Mouse (Mus musculus): ENCODE data around the gene Ralgps1. TPM values are rescaled to one million over a fixed set of nuclear protein-coding genes. Genes with fewer than 3 reads are reported as not detected.
"Not testable (repeated sequence)": the region's sequence is repeated elsewhere in the genome, so short reads cannot be mapped to it uniquely, and the experiment has no call there.

Gene Ralgps1
- polyA plus RNA-seq, 1 experiment from 2014 or later = 4.2 TPM

DNA sequence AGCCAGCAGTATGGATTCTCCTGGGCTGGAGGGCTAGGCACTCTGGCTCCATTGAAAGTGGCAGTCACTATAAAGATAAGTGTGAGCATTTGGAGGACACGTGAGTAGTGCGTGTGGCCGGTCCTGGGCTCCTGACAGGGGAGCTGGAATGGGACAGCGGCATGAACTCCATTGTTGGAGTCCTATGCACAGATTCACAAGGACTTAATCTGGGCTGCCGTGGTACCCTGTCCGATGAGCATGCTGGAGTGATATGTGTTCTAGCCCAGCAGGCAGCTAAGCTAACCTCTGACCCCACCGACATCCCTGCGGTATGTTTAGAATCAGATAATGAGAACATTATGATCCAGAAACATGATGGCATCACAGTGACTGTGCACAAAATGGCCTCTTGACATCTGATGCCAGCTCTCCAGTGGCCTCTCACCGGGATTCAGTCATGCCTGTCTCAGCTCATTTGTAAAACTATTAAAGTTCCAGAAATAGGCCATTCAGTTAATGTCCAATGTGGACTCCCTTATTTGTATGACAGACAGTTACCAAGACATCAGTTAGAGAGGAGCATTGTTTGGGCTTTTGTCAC lies 48.2 kb downstream of the Ralgps1 start:
- H3K27me3 ChIP-seq (replicated peaks; ENCODE audit: control insufficient read depth, insufficient read depth, low read length); ATAC-seq (ENCODE audit: low read depth); DNase-seq (ENCODE audit: low spot score); H3K27ac ChIP-seq (replicated peaks; ENCODE audit: low read depth, low read length); H3K4me3 ChIP-seq (ENCODE audit: low read depth, low read length); H3K9ac ChIP-seq (ENCODE audit: low read depth, low read length); H3K4me1 ChIP-seq (ENCODE audit: control insufficient read depth, insufficient read depth, low read length); H3K9me3 ChIP-seq (ENCODE audit: control insufficient read depth, low read length); H3K4me2 ChIP-seq (ENCODE audit: low read depth, low read length); H3K36me3 ChIP-seq (ENCODE audit: control insufficient read depth, insufficient read depth, low read length): not testable (repeated sequence)
- 48% methylated on average over 9 of the region's 9 CpGs for WGBS

DNA sequence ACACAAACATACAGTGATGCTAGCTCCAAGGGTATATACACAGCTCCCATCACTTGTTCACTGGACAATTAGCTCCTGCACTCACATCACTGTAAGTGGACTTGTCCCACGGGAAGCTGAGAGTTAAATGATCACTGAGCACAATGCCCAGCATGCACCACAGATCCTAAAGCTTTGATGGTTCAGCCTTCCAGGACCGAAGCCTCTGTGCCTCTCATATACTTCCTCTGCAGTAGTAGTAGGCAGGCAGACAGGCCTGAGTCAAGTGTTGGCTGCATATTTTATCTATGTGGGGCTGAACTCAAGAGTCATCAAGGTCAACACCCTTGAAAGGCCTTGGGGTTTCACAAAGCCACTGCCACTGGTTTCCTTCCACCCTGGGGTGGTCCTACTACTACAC lies 49.6 kb downstream of the Ralgps1 start:
- Histone ChIP-seq H3K36me3 (ENCODE audit: control insufficient read depth, insufficient read depth, low read length) (no peaks in the 10 kb centered on the region), H3K4me1 (ENCODE audit: control insufficient read depth, insufficient read depth, low read length) (0 out of 2 replicates have a peak, but pooled peaks cover 9% of the 10 kb centered on the region), H3K27me3 (replicated peaks; ENCODE audit: control insufficient read depth, insufficient read depth, low read length) (no peaks in the 10 kb centered on the region), H3K4me2 (ENCODE audit: low read depth, low read length) (no peak overlapping the region), H3K4me3 (ENCODE audit: low read depth, low read length) (no peak overlapping the region), H3K9ac (ENCODE audit: low read depth, low read length) (no peak overlapping the region), H3K27ac (replicated peaks; ENCODE audit: low read depth, low read length) (no peak overlapping the region), H3K9me3 (ENCODE audit: control insufficient read depth, low read length) (no peaks in the 10 kb centered on the region)
- ATAC-seq (ENCODE audit: low read depth) (no peak), DNase-seq (ENCODE audit: low spot score) (no peak)
- WGBS = 79% methylated on average over 2 of the region's 2 CpGs

DNA sequence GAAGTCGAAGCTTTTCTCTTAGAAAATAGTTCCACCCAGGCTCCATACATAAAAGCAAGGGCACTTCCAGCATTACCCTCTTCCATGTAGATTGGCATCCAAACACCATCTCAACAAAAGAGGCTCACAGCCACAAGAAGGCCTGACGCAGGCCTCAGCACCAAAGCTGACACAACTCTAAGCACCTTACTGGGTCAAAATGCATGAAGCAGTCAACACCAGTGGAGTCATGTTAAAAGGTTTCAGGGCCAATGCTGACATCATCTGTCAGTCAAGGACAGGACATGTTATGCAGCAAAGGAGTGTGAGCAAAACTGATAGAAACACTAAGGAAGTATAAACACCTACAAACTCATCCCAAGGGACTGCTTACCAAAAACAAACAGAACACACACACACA lies 50.3 kb downstream of the Ralgps1 start:
- H3K27ac ChIP-seq (replicated peaks; ENCODE audit: low read depth, low read length) = no peak overlapping the region
- H3K4me3 ChIP-seq (ENCODE audit: low read depth, low read length) = no peak overlapping the region
- no peaks in the 10 kb centered on the region for H3K36me3 ChIP-seq (ENCODE audit: control insufficient read depth, insufficient read depth, low read length)
- ATAC-seq (ENCODE audit: low read depth) (no peak), DNase-seq (ENCODE audit: low spot score) (no peak)
- 0 out of 2 replicates have a peak, but pooled peaks cover 9% of the 10 kb centered on the region for H3K4me1 ChIP-seq (ENCODE audit: control insufficient read depth, insufficient read depth, low read length)
- no peak overlapping the region for H3K9ac ChIP-seq (ENCODE audit: low read depth, low read length)
- H3K27me3 ChIP-seq (replicated peaks; ENCODE audit: control insufficient read depth, insufficient read depth, low read length) = no peaks in the 10 kb centered on the region
- WGBS = 80% methylated on average over 2 of the region's 2 CpGs
- H3K4me2 ChIP-seq (ENCODE audit: low read depth, low read length) = no peak overlapping the region
- no peaks in the 10 kb centered on the region for H3K9me3 ChIP-seq (ENCODE audit: control insufficient read depth, low read length)

DNA sequence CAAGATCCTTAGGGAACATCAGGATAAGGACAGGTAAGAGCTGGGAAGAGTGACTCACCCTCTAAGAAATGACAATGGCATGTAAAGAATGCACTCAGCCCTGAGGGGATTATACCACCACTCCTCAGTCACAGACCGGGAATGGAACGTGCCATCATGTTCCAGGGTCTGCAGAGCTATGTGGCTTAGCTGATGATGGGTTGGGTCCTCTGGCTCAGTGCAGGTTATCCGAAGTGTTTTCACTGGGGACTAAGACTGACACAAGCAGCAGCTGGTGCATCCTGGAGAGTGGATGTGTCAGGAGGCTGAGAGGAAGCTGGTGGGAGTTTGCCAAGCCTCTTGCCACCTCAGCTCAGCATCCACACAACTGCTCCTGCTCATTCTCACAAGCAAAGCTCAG lies 50.7 kb downstream of the Ralgps1 start:
- Histone ChIP-seq H3K4me3 (ENCODE audit: low read depth, low read length) (no peak overlapping the region), H3K27me3 (replicated peaks; ENCODE audit: control insufficient read depth, insufficient read depth, low read length) (no peaks in the 10 kb centered on the region), H3K4me2 (ENCODE audit: low read depth, low read length) (no peak overlapping the region), H3K4me1 (ENCODE audit: control insufficient read depth, insufficient read depth, low read length) (0 out of 2 replicates have a peak, but pooled peaks cover 7% of the 10 kb centered on the region), H3K9me3 (ENCODE audit: control insufficient read depth, low read length) (no peaks in the 10 kb centered on the region), H3K9ac (ENCODE audit: low read depth, low read length) (no peak overlapping the region), H3K36me3 (ENCODE audit: control insufficient read depth, insufficient read depth, low read length) (no peaks in the 10 kb centered on the region), H3K27ac (replicated peaks; ENCODE audit: low read depth, low read length) (no peak overlapping the region)
- WGBS = 51% methylated on average over 3 of the region's 3 CpGs
- DNase-seq (ENCODE audit: low spot score) = peak; percentile 23
- no peak for ATAC-seq (ENCODE audit: low read depth)

DNA sequence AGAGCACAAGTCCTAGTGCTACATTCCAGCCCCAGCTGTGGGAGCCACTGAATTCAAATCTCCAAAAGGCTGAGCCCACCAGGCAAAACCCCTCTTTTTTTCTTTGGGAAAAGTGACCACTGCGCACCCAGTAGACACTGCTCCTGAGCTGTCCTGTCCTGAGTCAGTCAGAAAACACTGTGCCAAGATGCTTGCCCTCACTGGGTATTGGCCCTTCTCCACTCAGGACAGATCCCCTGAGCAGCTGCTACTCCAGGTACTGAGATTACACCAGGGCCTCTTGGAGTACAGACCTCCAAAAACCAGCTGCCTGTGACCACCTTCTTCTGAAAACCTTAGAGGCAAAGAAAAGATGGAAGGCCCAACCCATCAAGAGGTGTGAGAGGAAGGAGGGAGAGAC lies 51.4 kb downstream of the Ralgps1 start:
- no peak overlapping the region for H3K9ac ChIP-seq (ENCODE audit: low read depth, low read length)
- no peaks in the 10 kb centered on the region for H3K36me3 ChIP-seq (ENCODE audit: control insufficient read depth, insufficient read depth, low read length)
- peaks cover 8% of the 10 kb centered on the region; the same call in 1 of the 2 replicates for H3K4me1 ChIP-seq (ENCODE audit: control insufficient read depth, insufficient read depth, low read length)
- no peaks in the 10 kb centered on the region for H3K9me3 ChIP-seq (ENCODE audit: control insufficient read depth, low read length)
- WGBS = 100% methylated on average over 1 of the region's 1 CpGs
- ATAC-seq (ENCODE audit: low read depth) = no peak
- H3K27me3 ChIP-seq (replicated peaks; ENCODE audit: control insufficient read depth, insufficient read depth, low read length) = no peaks in the 10 kb centered on the region
- DNase-seq (ENCODE audit: low spot score) = no peak
- no peak overlapping the region for H3K4me3 ChIP-seq (ENCODE audit: low read depth, low read length)
- H3K27ac ChIP-seq (replicated peaks; ENCODE audit: low read depth, low read length) = no peak overlapping the region
- H3K4me2 ChIP-seq (ENCODE audit: low read depth, low read length) = no peak overlapping the region

DNA sequence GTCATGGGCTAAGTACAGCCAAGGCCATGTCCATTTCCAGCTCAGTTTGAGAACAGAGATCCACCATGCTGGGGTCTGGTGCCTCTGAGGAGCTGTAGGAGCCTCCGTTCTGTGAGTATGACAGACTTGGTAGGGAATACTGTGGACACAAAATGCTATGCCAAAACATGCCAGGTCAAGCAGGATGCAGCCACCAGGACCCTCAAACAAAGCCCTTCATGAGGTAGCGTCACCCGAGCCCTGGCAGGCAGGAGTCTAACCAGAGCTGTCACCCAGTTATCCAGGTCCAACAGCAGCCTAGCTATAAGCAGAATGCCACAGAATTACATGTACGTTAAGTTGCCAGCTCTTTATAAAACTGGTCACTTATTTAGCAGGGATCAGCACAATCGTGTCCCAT lies 51.8 kb downstream of the Ralgps1 start:
- ATAC-seq (ENCODE audit: low read depth) (no peak), DNase-seq (ENCODE audit: low spot score) (no peak)
- H3K9me3 ChIP-seq (ENCODE audit: control insufficient read depth, low read length) = no peaks in the 10 kb centered on the region
- H3K27me3 ChIP-seq (replicated peaks; ENCODE audit: control insufficient read depth, insufficient read depth, low read length) = no peaks in the 10 kb centered on the region
- no peaks in the 10 kb centered on the region for H3K36me3 ChIP-seq (ENCODE audit: control insufficient read depth, insufficient read depth, low read length)
- no peak overlapping the region for H3K27ac ChIP-seq (replicated peaks; ENCODE audit: low read depth, low read length)
- H3K4me3 ChIP-seq (ENCODE audit: low read depth, low read length) = no peak overlapping the region
- no peak overlapping the region for H3K9ac ChIP-seq (ENCODE audit: low read depth, low read length)
- H3K4me1 ChIP-seq (ENCODE audit: control insufficient read depth, insufficient read depth, low read length) = peaks cover 8% of the 10 kb centered on the region; the same call in 1 of the 2 replicates
- WGBS = 83% methylated on average over 5 of the region's 5 CpGs
- no peak overlapping the region for H3K4me2 ChIP-seq (ENCODE audit: low read depth, low read length)

GRCm38 (mm10) chr2:33318491-33318964 lies 52.8 kb downstream of the Ralgps1 start:
- no peak for DNase-seq (ENCODE audit: low spot score)
- no peaks in the 10 kb centered on the region for H3K36me3 ChIP-seq (ENCODE audit: control insufficient read depth, insufficient read depth, low read length)
- no peak overlapping the region for H3K4me3 ChIP-seq (ENCODE audit: low read depth, low read length)
- H3K27me3 ChIP-seq (replicated peaks; ENCODE audit: control insufficient read depth, insufficient read depth, low read length) = no peaks in the 10 kb centered on the region
- H3K9ac ChIP-seq (ENCODE audit: low read depth, low read length) = no peak overlapping the region
- 60% methylated on average over 8 of the region's 8 CpGs for WGBS
- H3K27ac ChIP-seq (replicated peaks; ENCODE audit: low read depth, low read length) = no peak overlapping the region
- peaks cover 4% of the 10 kb centered on the region; the same call in 1 of the 2 replicates for H3K4me1 ChIP-seq (ENCODE audit: control insufficient read depth, insufficient read depth, low read length)
- no peaks in the 10 kb centered on the region for H3K9me3 ChIP-seq (ENCODE audit: control insufficient read depth, low read length)
- H3K4me2 ChIP-seq (ENCODE audit: low read depth, low read length) = no peak overlapping the region
- no peak for ATAC-seq (ENCODE audit: low read depth)

- peak; percentile 86 for DNase-seq (ENCODE audit: low spot score)
- 0 out of 2 replicates have a peak overlapping the region, but pooled peaks have one; percentile 4 for H3K27ac ChIP-seq (replicated peaks; ENCODE audit: low read depth, low read length)
- ATAC-seq (ENCODE audit: low read depth) = peak; percentile 89
- WGBS = 29% methylated on average over 7 of the region's 7 CpGs
- H3K9me3 ChIP-seq (ENCODE audit: control insufficient read depth, low read length) = no peaks in the 10 kb centered on the region
- no peak overlapping the region for H3K4me3 ChIP-seq (ENCODE audit: low read depth, low read length)
- H3K9ac ChIP-seq (ENCODE audit: low read depth, low read length) = no peak overlapping the region
- no peaks in the 10 kb centered on the region for H3K27me3 ChIP-seq (replicated peaks; ENCODE audit: control insufficient read depth, insufficient read depth, low read length)
- no peaks in the 10 kb centered on the region for H3K36me3 ChIP-seq (ENCODE audit: control insufficient read depth, insufficient read depth, low read length)
- H3K4me1 ChIP-seq (ENCODE audit: control insufficient read depth, insufficient read depth, low read length) = peaks cover 4% of the 10 kb centered on the region; the same call in 1 of the 2 replicates
- no peak overlapping the region for H3K4me2 ChIP-seq (ENCODE audit: low read depth, low read length)
Observed at GRCm38 (mm10) chr2:33316516-33316915, 54.8 kb downstream of the Ralgps1 start.

DNA sequence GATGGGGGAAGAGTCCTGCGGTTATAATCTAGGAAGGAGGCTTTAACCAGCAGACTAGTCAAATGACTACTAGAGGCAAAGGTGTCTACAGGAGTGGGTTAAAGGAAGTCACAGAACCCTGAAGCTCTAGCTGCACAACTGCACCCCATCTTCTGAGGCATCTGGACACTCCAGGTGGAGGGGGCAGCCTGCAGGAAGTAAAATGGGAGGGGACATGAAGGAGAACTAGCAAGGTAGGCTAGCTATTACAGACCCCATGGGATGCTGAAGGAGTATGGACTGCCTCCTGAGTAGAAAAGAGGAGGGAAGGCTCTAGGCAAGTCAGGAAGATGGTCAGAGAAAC lies 55.3 kb downstream of the Ralgps1 start:
- no peak for DNase-seq (ENCODE audit: low spot score)
- Histone ChIP-seq H3K36me3 (ENCODE audit: control insufficient read depth, insufficient read depth, low read length) (no peaks in the 10 kb centered on the region), H3K4me2 (ENCODE audit: low read depth, low read length) (no peak overlapping the region), H3K9me3 (ENCODE audit: control insufficient read depth, low read length) (no peaks in the 10 kb centered on the region), H3K27me3 (replicated peaks; ENCODE audit: control insufficient read depth, insufficient read depth, low read length) (no peaks in the 10 kb centered on the region), H3K27ac (replicated peaks; ENCODE audit: low read depth, low read length) (0 out of 2 replicates have a peak overlapping the region, but pooled peaks have one; percentile 4), H3K4me1 (ENCODE audit: control insufficient read depth, insufficient read depth, low read length) (peaks cover 4% of the 10 kb centered on the region; the same call in 1 of the 2 replicates), H3K9ac (ENCODE audit: low read depth, low read length) (no peak overlapping the region), H3K4me3 (ENCODE audit: low read depth, low read length) (no peak overlapping the region)
- ATAC-seq (ENCODE audit: low read depth) = no peak
- WGBS = 78% methylated on average over 1 of the region's 1 CpGs

Data from embryonic facial prominence, embryonic 14.5 days (tissue).